Comparison of ENCODE assay signal across 12 mouse cellular contexts in genomic region chr19:41579311-41579920, GRCm38 (mm10). TPM values are rescaled to one million over a fixed set of nuclear protein-coding genes. Genes with fewer than 3 reads are reported as not detected.
DNase-seq lines count a peak whose midpoint lies in the region; ATAC-seq and TF ChIP-seq lines count a peak whose summit lies in the region.
"Had no signal": no experiment of that assay in that cellular context is flagged by ENCODE, and none has a peak within 500 bp of the region (broad histone marks: within the 10 kb centered on the region; RNA-seq: fewer than 3 reads in every experiment).

No protein-coding gene starts in this region.

- peak overlapping the region; percentile 69 for H3K27ac ChIP-seq in small intestine, adult 2 months (ENCODE audit: insufficient read depth, low read depth, low read length)
- no peak overlapping the region for H3K27ac ChIP-seq in hindbrain, embryonic 14.5 days
- H3K27ac ChIP-seq: forebrain, embryonic 13.5 days; liver, embryonic 15.5 days had no signal

- TF ChIP-seq CTCF in small intestine, adult 2 months (IDR thresholded peaks at IDR 0.05; ENCODE audit: extremely low read depth, insufficient read length, insufficient replicate concordance, low read depth, low read length): no peak

- peak; percentile 44 for DNase-seq in gastrocnemius, postnatal 10 days
- no peak for DNase-seq in gastrocnemius, postnatal 25 days
- peak; percentile 58 for DNase-seq in ovary, postnatal 36 days (ENCODE audit: low spot score)
- no peak for DNase-seq in ovary, postnatal 10 days (ENCODE audit: low spot score)
- DNase-seq in heart, adult 8-10 months (ENCODE audit: low spot score): peak; percentile 9
- no peak for DNase-seq in lung, adult 18-20 months
- DNase-seq in hindbrain, embryonic 14.5 days (ENCODE audit: low spot score): no peak
- DNase-seq: embryo, embryonic 11 days had no signal

- 34% methylated on average over 4 of the region's 4 CpGs for WGBS in small intestine, adult 2 months
- WGBS in hindbrain, embryonic 14.5 days: 84% methylated on average over 4 of the region's 4 CpGs

- H3K4me3 ChIP-seq in small intestine, adult 2 months (ENCODE audit: low read depth, low read length): no peak overlapping the region
- H3K4me3 ChIP-seq in hindbrain, embryonic 14.5 days (replicated peaks; ENCODE audit: low read length): no peak overlapping the region
- H3K4me3 ChIP-seq: forebrain, embryonic 13.5 days; liver, embryonic 15.5 days had no signal

- TF ChIP-seq POLR2A in small intestine, adult 2 months (IDR thresholded peaks at IDR 0.05; ENCODE audit: low read depth, low read length): no peak

- H3K27me3 ChIP-seq in small intestine, adult 2 months (ENCODE audit: control insufficient read depth, insufficient read depth, low read length): no peaks in the 10 kb centered on the region
- no peaks in the 10 kb centered on the region for H3K27me3 ChIP-seq in hindbrain, embryonic 14.5 days (ENCODE audit: control insufficient read depth, insufficient read depth, low read length)
- H3K27me3 ChIP-seq: forebrain, embryonic 13.5 days; liver, embryonic 15.5 days had no signal

- ATAC-seq in hindbrain, embryonic 14.5 days (ENCODE audit: low FRiP score): no peak
- ATAC-seq: forebrain, embryonic 13.5 days; midbrain, embryonic 16.5 days had no signal

- H3K36me3 ChIP-seq in small intestine, adult 2 months (ENCODE audit: control insufficient read depth, insufficient read depth, low read length): peaks cover 14% of the 10 kb centered on the region
- peaks cover 33% of the 10 kb centered on the region for H3K36me3 ChIP-seq in hindbrain, embryonic 14.5 days (replicated peaks; ENCODE audit: control insufficient read depth, insufficient read depth)

- no peak overlapping the region for H3K9ac ChIP-seq in hindbrain, embryonic 14.5 days
- H3K9ac ChIP-seq: forebrain, embryonic 13.5 days; liver, embryonic 15.5 days had no signal

- no peak overlapping the region for H3K4me2 ChIP-seq in hindbrain, embryonic 14.5 days (replicated peaks)
- H3K4me2 ChIP-seq: forebrain, embryonic 13.5 days; liver, embryonic 15.5 days had no signal

- peaks cover 13% of the 10 kb centered on the region for H3K4me1 ChIP-seq in small intestine, adult 2 months (ENCODE audit: control insufficient read depth, insufficient read depth, insufficient read length, low read length)
- no peaks in the 10 kb centered on the region for H3K4me1 ChIP-seq in hindbrain, embryonic 14.5 days (replicated peaks; ENCODE audit: control insufficient read depth, insufficient read depth, low read length)
- H3K4me1 ChIP-seq: forebrain, embryonic 13.5 days; liver, embryonic 15.5 days had no signal

- no peaks in the 10 kb centered on the region for H3K9me3 ChIP-seq in hindbrain, embryonic 14.5 days (ENCODE audit: control insufficient read depth, low read length)
- H3K9me3 ChIP-seq: forebrain, embryonic 13.5 days; liver, embryonic 15.5 days had no signal

RNA-seq across cellular contexts. Expression of gene Gm340, which starts 2.8 kb away (rescaled TPM):
- 1 to 10 TPM; 7.7 to 9.8 TPM for total RNA-seq in gastrocnemius, postnatal 10 days (2021)
- 1 to 10 TPM; 4.4 to 5.0 TPM for total RNA-seq in gastrocnemius, postnatal 25 days (2021)
- 10 to 100 TPM in 1 of 4 experiments, 1 to 10 TPM in 3; 8.0 to 11.6 (median 9.3) TPM for total RNA-seq in heart, adult 8-10 months (2022)
- 0.56 and 1.0 TPM in 2 replicates for polyA plus RNA-seq in small intestine, adult 2 months (2012; rRNA removed)
- 3.1 and 3.2 TPM in 2 replicates for polyA plus RNA-seq in hindbrain, embryonic 14.5 days (2014; fragmentation: Nextera tagmentation; extraction: Ambion mirVana)

Comparison
In these comparisons a context has a peak if more than half of its experiments do, and no peak if none do; other contexts are left out.
1. DNase-seq: peak in gastrocnemius, postnatal 10 days (single experiment), ovary, postnatal 36 days (single experiment) and heart, adult 8-10 months (single experiment); none in gastrocnemius, postnatal 25 days (single experiment), ovary, postnatal 10 days (single experiment), lung, adult 18-20 months (0 of 2) and hindbrain, embryonic 14.5 days (single experiment).